Mouse (Mus musculus) yolk sac, embryonic 10.5 days (tissue): Measurements from ENCODE around the gene Cadps2.

Experiments used
- DNase-seq: peaks from one replicate; pipeline ENCODE4 v3.0.0-alpha.2; 2017; ENCODE audit warnings: low spot score

Gene Cadps2

GRCm38 (mm10) chr6:23251431-23251830 is 587.8 kb downstream of the Cadps2 start:
- no peak for DNase-seq

GRCm38 (mm10) chr6:23250288-23250955 is 588.8 kb downstream of the Cadps2 start:
- DNase-seq = no peak

GRCm38 (mm10) chr6:23249616-23250287 is 589.5 kb downstream of the Cadps2 start:
- peak; percentile 44 for DNase-seq

- DNase-seq = no peak
Observed at GRCm38 (mm10) chr6:23249053-23249401, 590.2 kb downstream of the Cadps2 start.

GRCm38 (mm10) chr6:23248313-23249052 is 590.7 kb downstream of the Cadps2 start, which contains the start of gene Fezf1:
TSS of gene Fezf1 (minus strand) at chr6:23248362.
- peak; percentile 55 for DNase-seq

- DNase-seq = no peak
Observed at GRCm38 (mm10) chr6:23247512-23248312, 591.5 kb downstream of the Cadps2 start.

- no peak for DNase-seq
Observed at GRCm38 (mm10) chr6:23246790-23247511, 592.3 kb downstream of the Cadps2 start.

- DNase-seq = no peak
Observed at GRCm38 (mm10) chr6:23246061-23246789, 593.0 kb downstream of the Cadps2 start.

- DNase-seq = no peak
Observed at GRCm38 (mm10) chr6:23245545-23246011, 593.6 kb downstream of the Cadps2 start.

GRCm38 (mm10) chr6:23245121-23245520 is 594.1 kb downstream of the Cadps2 start:
- DNase-seq = no peak

- DNase-seq = no peak
Observed at GRCm38 (mm10) chr6:23243821-23244760, 595.1 kb downstream of the Cadps2 start.
